Mouse (Mus musculus) embryonic fibroblast, embryonic 13.5 days (primary cell): ENCODE measurements around the gene Rabgap1l.

ENCODE experiments used
- CTCF ChIP-seq: IDR thresholded peaks from 2 replicates; pipeline ENCODE4 v1.5.1; 2011; ENCODE audit warnings: mild to moderate bottlenecking, control low read depth, low read length, moderate library complexity, borderline replicate concordance; ENCODE audit not compliant: insufficient read depth
- POLR2A ChIP-seq: IDR thresholded peaks from 2 replicates; pipeline ENCODE4 v1.6.1; 2011; ENCODE audit warnings: low read depth, mild to moderate bottlenecking, control low read depth, low read length, moderate library complexity

- TF ChIP-seq CTCF (no peak), POLR2A (no peak)
These were observed 530.0 kb downstream of the Rabgap1l start for GRCm38 (mm10) chr1:160263053-160263452.
